Mouse (Mus musculus) ovary, postnatal 14 days (tissue): ENCODE data around the gene Ptger1.

Experiments used
- DNase-seq: peaks from one replicate; pipeline ENCODE4 v3.0.0; 2022; ENCODE audit warnings: low spot score

Ptger1 gene

DNA sequence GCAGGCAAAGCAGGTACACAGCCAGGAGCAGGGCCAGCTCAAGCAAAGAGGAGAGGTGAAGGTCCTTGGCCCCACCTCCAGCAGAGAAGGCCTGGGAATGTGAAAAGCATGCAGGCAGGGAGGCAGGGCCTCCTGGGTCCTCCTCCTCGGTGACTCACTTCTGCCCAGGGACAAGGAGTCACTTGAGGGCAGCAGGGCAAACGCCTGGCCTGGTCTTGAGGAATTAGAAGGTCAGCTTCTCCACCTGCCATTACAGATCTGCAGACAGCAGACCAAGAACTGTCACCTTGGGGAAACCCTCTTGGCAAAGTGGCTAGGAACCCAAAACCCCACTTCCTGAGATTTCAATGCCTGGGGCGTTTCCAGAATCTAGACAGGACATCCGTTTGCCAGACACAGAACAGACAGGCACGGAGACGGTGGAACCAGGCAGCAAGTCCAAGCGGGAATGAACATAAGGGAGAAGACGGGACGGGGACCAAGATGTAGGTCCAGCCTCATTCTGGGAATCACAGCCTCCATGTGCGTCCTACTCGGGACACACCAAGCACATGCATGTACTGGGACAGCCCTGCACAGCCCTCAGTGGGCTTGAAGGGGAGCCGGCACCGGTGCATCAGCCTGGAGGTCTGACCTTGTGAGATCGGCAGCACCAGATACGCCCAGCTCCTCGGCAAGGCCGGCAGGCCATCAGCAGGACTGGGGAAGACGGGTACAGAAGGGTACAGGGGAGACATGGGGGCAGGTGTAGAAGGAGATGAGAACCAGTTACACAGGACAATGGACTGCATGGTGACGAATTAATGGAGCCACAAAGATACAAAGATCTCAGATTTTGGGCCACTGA, 31.1 kb downstream of the Ptger1 start:
- no peak for DNase-seq

- no peak for DNase-seq
Measured at GRCm38 (mm10) chr8:83698291-83698660, 31.8 kb downstream of the Ptger1 start.

DNA sequence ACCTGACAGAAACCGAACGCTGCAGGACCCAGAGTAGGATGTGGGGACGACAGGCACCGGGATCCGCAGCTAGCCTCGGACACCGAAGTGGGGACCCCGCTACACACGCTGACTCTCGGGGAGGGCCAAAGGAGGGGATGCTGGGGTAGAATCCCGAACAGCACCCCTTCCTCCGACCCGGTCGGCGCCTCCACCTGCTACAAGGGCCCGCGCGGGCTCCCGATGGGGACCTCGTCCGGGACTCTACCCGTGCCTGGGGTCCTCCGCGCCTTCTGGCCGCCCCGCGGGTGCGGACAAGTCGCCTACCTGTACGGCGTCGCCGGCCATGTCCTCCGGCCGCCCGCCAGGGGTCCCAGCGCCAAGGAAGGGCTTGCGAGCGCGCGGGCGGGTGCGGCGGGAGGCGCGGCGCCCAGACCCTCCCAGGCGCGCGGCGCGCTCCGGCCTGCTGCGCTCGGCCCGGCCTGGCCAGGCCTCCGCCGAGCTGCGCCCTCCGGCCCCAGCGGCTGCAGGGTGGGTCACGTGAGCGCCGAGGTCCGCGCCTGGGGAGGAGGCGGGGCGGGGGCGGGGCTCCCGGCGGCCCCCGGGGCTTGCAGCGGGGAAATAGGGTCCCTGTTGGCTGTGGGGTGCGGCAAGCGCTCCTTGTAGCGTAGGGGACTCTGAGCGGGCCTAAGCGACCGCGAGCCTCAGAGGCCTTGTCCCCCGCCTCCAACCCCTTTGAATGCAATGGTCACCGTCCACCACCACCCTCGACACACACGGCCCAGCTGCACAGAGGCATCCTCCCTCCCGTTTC, 32.4 kb downstream of the Ptger1 start, which contains the start of gene Pkn1:
Gene Pkn1 (minus strand): TSS at position 519 of the 793 bp plus-strand sequence.
- peak; percentile 64 for DNase-seq

DNA sequence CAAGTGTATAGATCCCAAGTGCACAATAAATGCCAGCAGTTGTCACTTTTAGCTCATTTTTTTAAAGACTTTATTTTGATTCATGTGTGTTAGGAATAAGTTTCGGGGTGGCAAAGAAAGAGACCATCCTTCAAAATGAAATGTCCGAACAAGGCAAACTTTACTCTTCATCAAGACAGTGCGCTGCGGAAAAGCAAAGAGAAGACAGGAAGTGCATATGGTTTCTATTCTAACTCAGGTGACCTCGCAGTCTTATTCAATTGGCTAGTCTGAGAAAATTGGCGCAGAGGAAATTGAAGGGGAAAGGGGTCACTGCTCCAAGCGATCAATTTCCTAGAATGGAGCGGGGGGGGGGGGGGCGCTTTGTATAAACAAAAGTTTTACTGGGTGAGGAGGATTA, 33.1 kb downstream of the Ptger1 start:
- DNase-seq, result no peak

DNA sequence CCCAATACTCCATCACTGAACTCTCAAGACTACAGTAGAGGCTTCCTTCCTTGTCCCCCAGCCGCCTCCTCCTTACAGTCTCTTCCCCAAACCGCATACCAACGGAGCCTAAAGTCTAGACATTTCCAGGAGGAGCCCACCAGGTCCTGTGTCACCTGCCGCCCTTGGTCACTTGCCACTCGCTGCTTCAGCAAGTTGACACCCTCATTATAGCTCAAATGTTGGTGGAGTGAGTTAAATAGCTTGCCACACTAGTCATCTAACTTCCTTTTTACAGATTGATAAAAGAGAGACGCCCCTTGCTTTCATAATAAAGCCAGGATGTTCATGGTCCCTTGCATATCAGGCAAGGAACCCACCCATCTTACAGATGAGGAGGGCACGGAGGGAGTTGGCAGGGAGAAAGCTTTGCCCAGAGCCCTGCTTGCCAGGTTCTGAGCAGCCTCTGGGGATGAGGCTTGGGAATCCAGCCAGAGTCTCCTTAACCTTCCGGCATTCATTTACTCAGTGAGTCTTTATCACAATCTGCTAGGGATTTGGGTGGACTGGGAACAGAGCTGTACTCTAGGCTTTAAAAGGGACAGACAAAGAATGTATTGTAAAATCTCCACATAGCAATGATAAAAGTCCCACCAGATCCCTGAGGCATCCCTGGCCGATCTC, 34.1 kb downstream of the Ptger1 start:
- no peak for DNase-seq

GRCm38 (mm10) chr8:83703426-83703825, 36.9 kb downstream of the Ptger1 start:
- DNase-seq, result no peak

- no peak for DNase-seq
Measured at GRCm38 (mm10) chr8:83706411-83706810, 39.9 kb downstream of the Ptger1 start.

GRCm38 (mm10) chr8:83707554-83707953, 41.1 kb downstream of the Ptger1 start:
- no peak for DNase-seq

DNA sequence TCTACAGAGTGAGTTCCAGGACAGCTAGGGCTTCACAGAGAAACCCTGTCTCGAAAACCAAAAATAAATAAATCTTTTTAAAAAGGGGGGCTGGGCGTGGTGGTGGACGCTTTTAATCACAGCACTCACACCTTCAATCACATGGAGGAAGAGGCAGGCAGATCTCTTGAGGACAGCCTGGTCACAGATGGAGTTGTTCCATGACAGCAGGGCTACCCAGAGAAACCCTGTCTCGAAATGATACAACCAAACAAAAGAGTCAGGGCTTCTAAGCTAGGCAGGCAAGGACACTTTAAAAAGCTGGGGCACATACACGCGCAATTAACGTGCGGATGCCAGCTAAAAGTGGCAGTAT, 48.2 kb downstream of the Ptger1 start:
- DNase-seq, result no peak

GRCm38 (mm10) chr8:83715031-83715690, 48.7 kb downstream of the Ptger1 start, which contains the start of gene Ddx39:
Ddx39 (plus strand) TSS chr8:83715177.
- DNase-seq, result peak; percentile 83

GRCm38 (mm10) chr8:83715771-83716170, 49.3 kb downstream of the Ptger1 start:
- DNase-seq, result no peak

- DNase-seq, result no peak
Measured at GRCm38 (mm10) chr8:83716563-83716962, 50.1 kb downstream of the Ptger1 start.

DNA sequence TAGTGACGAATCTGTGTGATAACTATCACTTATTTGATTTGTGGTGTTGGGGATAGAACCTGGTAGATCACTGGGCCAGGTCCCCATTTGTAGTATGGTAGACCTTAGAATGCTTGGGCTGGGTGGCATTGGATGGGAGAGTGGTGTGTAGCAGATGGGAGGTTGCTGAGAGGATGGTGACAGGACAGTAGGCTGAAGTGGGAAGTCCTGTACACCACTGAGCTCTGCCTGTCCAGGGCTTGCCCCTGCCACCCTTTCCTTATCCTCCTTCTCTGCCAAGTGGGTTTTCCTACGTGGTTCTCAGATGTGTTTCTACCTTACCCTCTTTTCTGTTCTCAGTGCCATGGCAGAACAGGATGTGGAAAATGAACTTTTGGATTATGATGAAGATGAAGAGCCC, 52.6 kb downstream of the Ptger1 start:
- no peak for DNase-seq

- DNase-seq, result no peak
Measured at GRCm38 (mm10) chr8:83719693-83720092, 53.2 kb downstream of the Ptger1 start.

GRCm38 (mm10) chr8:83721405-83722025, 55.0 kb downstream of the Ptger1 start:
- no peak for DNase-seq
